Mouse (Mus musculus): ENCODE measurements at regions not wholly inside any gene's neighbourhood (a gene's known extent, or its start where the extent isn't known, plus 50 kb on each side); places are given as distances from the start of the nearest gene placed in this dataset.
A peak's percentile ranks its signal among the peaks of the same experiment; 100 is the strongest.

- no peak for DNase-seq (ENCODE audit: low spot score)
- no peaks in the 10 kb centered on the region for H3K27me3 ChIP-seq (ENCODE audit: low read depth, poor library complexity, severe bottlenecking)
- 0 out of 2 replicates have a peak, but pooled peaks cover 7% of the 10 kb centered on the region for H3K4me1 ChIP-seq
- H3K4me3 ChIP-seq, result no peak overlapping the region
- H3K9me3 ChIP-seq (replicated peaks), result no peaks in the 10 kb centered on the region
- H3K27ac ChIP-seq (replicated peaks), result no peak overlapping the region
- WGBS, result 68% methylated on average over 3 of the region's 3 CpGs
- no peaks in the 10 kb centered on the region for H3K36me3 ChIP-seq
These were observed 306.0 kb downstream of the Mroh4 start for GRCm38 (mm10) chr15:74330131-74330530.

GRCm38 (mm10) chr15:74329221-74329620 lies 306.9 kb downstream of the Mroh4 start:
- H3K27ac ChIP-seq (replicated peaks), result no peak overlapping the region
- H3K4me3 ChIP-seq, result no peak overlapping the region
- no peaks in the 10 kb centered on the region for H3K36me3 ChIP-seq
- H3K27me3 ChIP-seq (ENCODE audit: low read depth, poor library complexity, severe bottlenecking), result no peaks in the 10 kb centered on the region
- H3K4me1 ChIP-seq, result 0 out of 2 replicates have a peak, but pooled peaks cover 7% of the 10 kb centered on the region
- H3K9me3 ChIP-seq (replicated peaks), result no peaks in the 10 kb centered on the region
- 71% methylated on average over 14 of the region's 14 CpGs for WGBS
- DNase-seq (ENCODE audit: low spot score), result no peak

- no peaks in the 10 kb centered on the region for H3K36me3 ChIP-seq
- H3K27ac ChIP-seq (replicated peaks), result no peak overlapping the region
- peaks cover 11% of the 10 kb centered on the region; the same call in 1 of the 2 replicates for H3K4me1 ChIP-seq
- H3K9me3 ChIP-seq (replicated peaks), result no peaks in the 10 kb centered on the region
- H3K4me3 ChIP-seq, result no peak overlapping the region
- H3K27me3 ChIP-seq (ENCODE audit: low read depth, poor library complexity, severe bottlenecking), result no peaks in the 10 kb centered on the region
- no peak for DNase-seq (ENCODE audit: low spot score)
- WGBS, result 86% methylated on average over 5 of the region's 5 CpGs
These were observed 309.5 kb downstream of the Mroh4 start for GRCm38 (mm10) chr15:74326661-74327060.

- Histone ChIP-seq H3K9me3 (replicated peaks) (no peaks in the 10 kb centered on the region), H3K27me3 (ENCODE audit: low read depth, poor library complexity, severe bottlenecking) (no peaks in the 10 kb centered on the region), H3K4me3 (no peak overlapping the region), H3K4me1 (peaks cover 17% of the 10 kb centered on the region), H3K36me3 (no peaks in the 10 kb centered on the region), H3K27ac (replicated peaks) (no peak overlapping the region)
- DNase-seq (ENCODE audit: low spot score), result no peak
- WGBS, result 64% methylated on average over 9 of the region's 9 CpGs
These were observed 310.6 kb downstream of the Mroh4 start for GRCm38 (mm10) chr15:74325543-74325942.

- no peak for DNase-seq (ENCODE audit: low spot score)
- Histone ChIP-seq H3K9me3 (replicated peaks) (no peaks in the 10 kb centered on the region), H3K27me3 (ENCODE audit: low read depth, poor library complexity, severe bottlenecking) (no peaks in the 10 kb centered on the region), H3K4me3 (no peak overlapping the region), H3K4me1 (peaks cover 35% of the 10 kb centered on the region), H3K27ac (replicated peaks) (peak overlapping the region; percentile 60; the same call in 1 of the 2 replicates), H3K36me3 (no peaks in the 10 kb centered on the region)
- whole genome bisulfite sequencing, result 73% methylated on average over 3 of the region's 3 CpGs
These were observed 316.7 kb downstream of the Mroh4 start for GRCm38 (mm10) chr15:74319407-74319806.

- 11% methylated on average over 3 of the region's 3 CpGs for WGBS
- peak overlapping the region; percentile 60 for H3K27ac ChIP-seq (replicated peaks)
- H3K4me3 ChIP-seq, result no peak overlapping the region
- no peaks in the 10 kb centered on the region for H3K27me3 ChIP-seq (ENCODE audit: low read depth, poor library complexity, severe bottlenecking)
- no peaks in the 10 kb centered on the region for H3K36me3 ChIP-seq
- no peaks in the 10 kb centered on the region for H3K9me3 ChIP-seq (replicated peaks)
- peaks cover 35% of the 10 kb centered on the region for H3K4me1 ChIP-seq
- DNase-seq (ENCODE audit: low spot score), result peak; percentile 34
These were observed 317.7 kb downstream of the Mroh4 start for GRCm38 (mm10) chr15:74318422-74318841.

GRCm38 (mm10) chr15:74311082-74311481 lies 325.1 kb downstream of the Mroh4 start:
- H3K4me1 ChIP-seq, result no peaks in the 10 kb centered on the region
- H3K36me3 ChIP-seq, result no peaks in the 10 kb centered on the region
- H3K27ac ChIP-seq (replicated peaks), result no peak overlapping the region
- no peaks in the 10 kb centered on the region for H3K9me3 ChIP-seq (replicated peaks)
- DNase-seq (ENCODE audit: low spot score), result no peak
- no peak overlapping the region for H3K4me3 ChIP-seq
- no peaks in the 10 kb centered on the region for H3K27me3 ChIP-seq (ENCODE audit: low read depth, poor library complexity, severe bottlenecking)
- 71% methylated on average over 3 of the region's 3 CpGs for WGBS

GRCm38 (mm10) chr15:74306543-74306942 lies 329.6 kb downstream of the Mroh4 start:
- H3K36me3 ChIP-seq, result no peaks in the 10 kb centered on the region
- no peaks in the 10 kb centered on the region for H3K9me3 ChIP-seq (replicated peaks)
- no peak overlapping the region for H3K27ac ChIP-seq (replicated peaks)
- H3K27me3 ChIP-seq (ENCODE audit: low read depth, poor library complexity, severe bottlenecking), result no peaks in the 10 kb centered on the region
- no peak overlapping the region for H3K4me3 ChIP-seq
- no peaks in the 10 kb centered on the region; the same call in 1 of the 2 replicates for H3K4me1 ChIP-seq
- no peak for DNase-seq (ENCODE audit: low spot score)
- WGBS, result 92% methylated on average over 5 of the region's 5 CpGs

- no peak for DNase-seq (ENCODE audit: low spot score)
- H3K27ac ChIP-seq (replicated peaks), result peak overlapping the region; percentile 53
- WGBS, result 64% methylated on average over 8 of the region's 8 CpGs
These were observed 339.9 kb downstream of the Mroh4 start for GRCm38 (mm10) chr15:74296277-74296676.

GRCm38 (mm10) chr15:74294691-74295090 lies 341.5 kb downstream of the Mroh4 start:
- Histone ChIP-seq H3K27me3 (ENCODE audit: low read depth, poor library complexity, severe bottlenecking) (no peaks in the 10 kb centered on the region), H3K9me3 (replicated peaks) (no peaks in the 10 kb centered on the region), H3K4me1 (peaks cover 16% of the 10 kb centered on the region), H3K4me3 (no peak overlapping the region), H3K27ac (replicated peaks) (no peak overlapping the region), H3K36me3 (no peaks in the 10 kb centered on the region)
- WGBS, result 84% methylated on average over 10 of the region's 10 CpGs
- no peak for DNase-seq (ENCODE audit: low spot score)

More at GRCm38 (mm10) chr15:74296277-74296676, 339.9 kb downstream of the Mroh4 start:
- Histone ChIP-seq H3K4me1 (peaks cover 16% of the 10 kb centered on the region), H3K4me3 (no peak overlapping the region), H3K36me3 (no peaks in the 10 kb centered on the region), H3K27me3 (ENCODE audit: low read depth, poor library complexity, severe bottlenecking) (no peaks in the 10 kb centered on the region), H3K9me3 (replicated peaks) (no peaks in the 10 kb centered on the region)

- H3K27ac ChIP-seq (replicated peaks), result no peak overlapping the region
- H3K4me1 ChIP-seq, result peaks cover 16% of the 10 kb centered on the region
- H3K36me3 ChIP-seq, result no peaks in the 10 kb centered on the region
- no peaks in the 10 kb centered on the region for H3K27me3 ChIP-seq (ENCODE audit: low read depth, poor library complexity, severe bottlenecking)
- no peaks in the 10 kb centered on the region for H3K9me3 ChIP-seq (replicated peaks)
- WGBS, result 88% methylated on average over 10 of the region's 10 CpGs
- no peak for DNase-seq (ENCODE audit: low spot score)
- no peak overlapping the region for H3K4me3 ChIP-seq
These were observed 342.0 kb downstream of the Mroh4 start for GRCm38 (mm10) chr15:74294109-74294508.

- DNase-seq (ENCODE audit: low spot score), result no peak
- H3K4me3 ChIP-seq, result no peak overlapping the region
- 80% methylated on average over 2 of the region's 2 CpGs for WGBS
- H3K4me1 ChIP-seq, result peaks cover 21% of the 10 kb centered on the region; the same call in 1 of the 2 replicates
- H3K27me3 ChIP-seq (ENCODE audit: low read depth, poor library complexity, severe bottlenecking), result no peaks in the 10 kb centered on the region
- H3K9me3 ChIP-seq (replicated peaks), result no peaks in the 10 kb centered on the region
- H3K36me3 ChIP-seq, result no peaks in the 10 kb centered on the region
- H3K27ac ChIP-seq (replicated peaks), result no peak overlapping the region
These were observed 348.7 kb downstream of the Mroh4 start for GRCm38 (mm10) chr15:74287492-74287891.

- Histone ChIP-seq H3K9me3 (replicated peaks) (no peaks in the 10 kb centered on the region), H3K36me3 (no peaks in the 10 kb centered on the region), H3K27ac (replicated peaks) (0 out of 2 replicates have a peak overlapping the region, but pooled peaks have one; percentile 34), H3K27me3 (ENCODE audit: low read depth, poor library complexity, severe bottlenecking) (no peaks in the 10 kb centered on the region), H3K4me1 (peaks cover 21% of the 10 kb centered on the region; the same call in 1 of the 2 replicates), H3K4me3 (no peak overlapping the region)
- 67% methylated on average over 5 of the region's 5 CpGs for WGBS
- no peak for DNase-seq (ENCODE audit: low spot score)
These were observed 353.0 kb downstream of the Mroh4 start for GRCm38 (mm10) chr15:74283172-74283534.
